Mouse (Mus musculus) bone marrow, adult 2 months (tissue): Measurements from ENCODE around the gene Fam208b. TPM values are rescaled to one million over a fixed set of nuclear protein-coding genes. Genes with fewer than 3 reads are reported as not detected.
"Not testable (repeated sequence)": the region's sequence is repeated elsewhere in the genome, so short reads cannot be mapped to it uniquely, and the experiment has no call there.

Source experiments
- H3K27ac ChIP-seq: fragments of 200-500 bp; 2 replicates; pipeline ENCODE4 v1.5.1; 2012; ENCODE audit warnings: low read depth, mild to moderate bottlenecking, control low read depth, inconsistent platforms, low read length; ENCODE audit not compliant: control insufficient read depth, poor library complexity, insufficient read depth
- H3K4me1 ChIP-seq: fragments of 200-500 bp; 2 replicates; pipeline ENCODE4 v1.6.1; 2011; ENCODE audit warnings: low read length; ENCODE audit not compliant: control insufficient read depth, insufficient read depth
- H3K4me3 ChIP-seq: fragments of 200-500 bp; replicated peaks from 2 replicates; pipeline ENCODE3; 2011; ENCODE audit warnings: mild to moderate bottlenecking, low read depth, low read length, control low read depth; ENCODE audit not compliant: control insufficient read depth
- CTCF ChIP-seq: fragments of 200-500 bp; IDR thresholded peaks from 2 replicates; pipeline ENCODE4 v1.5.1; 2011; ENCODE audit warnings: low read length, control low read depth; ENCODE audit not compliant: control insufficient read depth, insufficient read depth
- POLR2A ChIP-seq: fragments of 200-500 bp; IDR thresholded peaks from 2 replicates; pipeline ENCODE4 v1.6.1; 2011; ENCODE audit warnings: low read depth, mild to moderate bottlenecking, control low read depth, low read length, borderline replicate concordance; ENCODE audit not compliant: control insufficient read depth
- WGBS: fragments of 180-500 bp; shearing (Covaris S2); methylation state at CpG from one replicate; pipeline ENCODE4 v1.1.7; 2018; 5-methylcytosine and 5-hydroxymethylcytosine counted together
- polyA plus RNA-seq: library from polyadenylated mRNA; stranded (reverse); fragments of >200 nt; gene quantifications from 2 replicates; pipeline ENCODE4 v1.2.4, GENCODE M21; 2011; ENCODE audit warnings: low replicate concordance; ENCODE audit not compliant: missing spikeins, insufficient read depth, insufficient read length

The Fam208b gene
- polyA plus RNA-seq, 1 experiment: 4.0 TPM

GRCm38 (mm10) chr13:3531692-3532320, 79.1 kb downstream of the Fam208b start:
- no peak overlapping the region for H3K4me3 ChIP-seq

DNA sequence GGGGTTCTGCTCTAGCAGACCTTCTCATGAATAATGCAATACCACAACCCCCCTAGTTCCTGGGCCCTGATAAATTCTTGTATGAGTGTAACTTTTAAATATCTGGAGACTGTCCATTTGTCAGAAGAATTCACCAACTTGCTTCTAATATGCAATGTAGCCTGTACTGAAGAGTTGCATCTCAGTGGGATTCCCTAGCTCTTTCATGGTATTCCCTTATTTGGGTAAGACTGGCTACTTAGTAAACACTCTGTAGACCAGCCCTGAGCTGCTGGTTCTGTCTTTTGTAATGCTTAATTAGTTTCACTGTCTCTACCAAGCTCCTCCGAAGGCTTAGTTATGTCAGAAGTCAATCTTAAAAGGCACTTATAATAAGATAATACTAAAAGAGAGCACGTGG, 79.7 kb downstream of the Fam208b start:
- WGBS: 83% methylated on average over 2 of the region's 2 CpGs
- not testable (repeated sequence) for H3K4me3 ChIP-seq, H3K4me1 ChIP-seq, H3K27ac ChIP-seq

More at GRCm38 (mm10) chr13:3531692-3532320, 79.1 kb downstream of the Fam208b start:
- H3K27ac ChIP-seq: no peak overlapping the region
- H3K4me1 ChIP-seq: no peaks in the 10 kb centered on the region; the same call in 1 of the 2 replicates
- WGBS: 79% methylated on average over 10 of the region's 10 CpGs
- no peak for TF ChIP-seq POLR2A
- TF ChIP-seq CTCF: no peak

- H3K27ac ChIP-seq: no peak overlapping the region
- WGBS: 45% methylated on average over 3 of the region's 3 CpGs
- TF ChIP-seq CTCF: no peak
- no peak for TF ChIP-seq POLR2A
- no peak overlapping the region for H3K4me3 ChIP-seq
- H3K4me1 ChIP-seq: no peaks in the 10 kb centered on the region
Measured at GRCm38 (mm10) chr13:3530451-3530850, 80.5 kb downstream of the Fam208b start.

DNA sequence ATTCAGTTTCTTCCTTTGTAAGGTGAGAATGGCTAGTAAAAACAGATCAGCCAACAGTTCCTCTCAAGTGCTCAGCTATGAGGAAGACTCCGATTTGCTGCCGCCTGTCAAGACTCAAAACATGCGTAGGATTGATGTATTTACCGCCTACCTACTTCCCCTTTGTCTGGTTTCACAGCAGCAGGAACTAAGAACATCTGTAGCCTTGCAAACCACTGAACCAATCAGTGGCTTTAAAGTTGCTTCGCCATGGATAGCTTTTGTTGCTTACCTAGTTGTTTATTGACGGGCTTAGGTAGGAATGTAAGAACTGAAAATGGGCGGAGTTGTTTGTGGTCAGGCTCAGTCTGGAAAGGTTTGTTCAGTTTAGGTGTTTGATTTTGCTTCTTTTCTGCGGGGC, 84.6 kb downstream of the Fam208b start:
- no peak for TF ChIP-seq POLR2A
- TF ChIP-seq CTCF: no peak
- 13% methylated on average over 8 of the region's 8 CpGs for WGBS
- Histone ChIP-seq H3K27ac (peak overlapping the region; percentile 69), H3K4me3 (no peak overlapping the region), H3K4me1 (peaks cover 4% of the 10 kb centered on the region; the same call in 1 of the 2 replicates)

- TF ChIP-seq CTCF (no peak), POLR2A (no peak)
- peak overlapping the region; percentile 59; the same call in 1 of the 2 replicates for H3K27ac ChIP-seq
- WGBS: 59% methylated on average over 4 of the region's 4 CpGs
Measured at GRCm38 (mm10) chr13:3525611-3526051, 85.3 kb downstream of the Fam208b start.

DNA sequence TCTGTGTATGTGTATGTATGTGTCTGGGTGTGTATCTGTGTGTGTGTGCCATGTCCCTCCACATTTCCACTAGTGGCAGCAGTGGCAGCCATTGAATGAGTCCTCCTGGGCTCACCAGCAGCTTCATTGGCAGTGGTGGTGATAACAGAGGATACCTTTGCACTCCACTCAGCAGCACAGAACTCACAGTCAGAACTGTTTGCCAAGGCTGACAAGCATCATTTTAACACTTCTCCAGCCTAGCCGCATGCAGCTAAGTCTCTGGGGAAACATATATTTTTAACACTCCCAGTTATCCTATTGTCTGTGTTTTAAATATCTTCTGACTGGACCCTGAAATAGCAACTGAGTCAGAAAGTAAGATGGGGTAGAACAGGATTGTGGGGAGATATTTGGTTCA, 87.0 kb downstream of the Fam208b start:
- Histone ChIP-seq H3K27ac (no peak overlapping the region), H3K4me3 (no peak overlapping the region), H3K4me1 (peaks cover 4% of the 10 kb centered on the region; the same call in 1 of the 2 replicates)
- 79% methylated on average over 1 of the region's 1 CpGs for WGBS
- TF ChIP-seq CTCF (no peak), POLR2A (no peak)

More at GRCm38 (mm10) chr13:3525611-3526051, 85.3 kb downstream of the Fam208b start:
- H3K4me3 ChIP-seq: no peak overlapping the region
- peaks cover 4% of the 10 kb centered on the region; the same call in 1 of the 2 replicates for H3K4me1 ChIP-seq

GRCm38 (mm10) chr13:3523459-3523858, 87.4 kb downstream of the Fam208b start:
- H3K27ac ChIP-seq: no peak overlapping the region
- 31% methylated on average over 6 of the region's 6 CpGs for WGBS

GRCm38 (mm10) chr13:3519994-3520393, 90.9 kb downstream of the Fam208b start:
- not testable (repeated sequence) for H3K4me1 ChIP-seq, H3K27ac ChIP-seq, H3K4me3 ChIP-seq
- 4% methylated on average over 1 of the region's 1 CpGs for WGBS

More at GRCm38 (mm10) chr13:3523459-3523858, 87.4 kb downstream of the Fam208b start:
- H3K4me1 ChIP-seq: peaks cover 4% of the 10 kb centered on the region; the same call in 1 of the 2 replicates
- TF ChIP-seq CTCF: no peak
- TF ChIP-seq POLR2A: no peak
- no peak overlapping the region for H3K4me3 ChIP-seq

DNA sequence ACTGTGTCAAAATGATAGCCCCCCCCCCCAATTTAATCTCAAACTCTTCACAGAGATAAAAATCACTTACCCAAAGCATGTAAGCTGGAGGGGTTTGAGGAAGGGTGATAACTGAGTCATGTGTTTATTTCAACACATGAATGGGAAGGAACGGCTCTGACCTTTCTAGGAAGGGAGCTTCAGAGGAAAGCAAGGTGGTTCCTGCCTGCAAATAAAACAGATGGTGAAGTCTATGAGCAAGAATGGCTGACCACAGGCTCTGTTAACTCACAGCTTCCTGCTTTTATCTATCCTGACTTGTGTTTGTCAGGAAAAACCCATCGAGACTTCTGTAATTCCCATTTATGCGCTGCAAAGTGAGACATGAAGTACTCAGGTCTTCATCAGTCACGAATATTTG, 91.6 kb downstream of the Fam208b start:
- not testable (repeated sequence) for H3K4me3 ChIP-seq, H3K27ac ChIP-seq, H3K4me1 ChIP-seq
- 6% methylated on average over 4 of the region's 4 CpGs for WGBS

Other genes with a start within 250 kb of the Fam208b start
- 122 and 211 TPM in 2 replicates for gene Gdi2, start 73.0 kb downstream of the Fam208b start, polyA plus RNA-seq
- gene Asb13, start 22.9 kb upstream of the Fam208b start, polyA plus RNA-seq: 6.3 and 7.3 TPM in 2 replicates
- gene Calml3, start 193.2 kb upstream of the Fam208b start, polyA plus RNA-seq: 1.6 TPM in 1 of 2 replicates, not detected in the other
- not detected in 2 replicates for gene Calm4, start 226.6 kb upstream of the Fam208b start, polyA plus RNA-seq
- gene Calm5, start 243.1 kb upstream of the Fam208b start, polyA plus RNA-seq: not detected in 2 replicates